Mouse (Mus musculus) midbrain, embryonic 11.5 days (tissue): ENCODE measurements around the gene Limch1. TPM values are rescaled to one million over a fixed set of nuclear protein-coding genes. Genes with fewer than 3 reads are reported as not detected.
A peak's percentile ranks its signal among the peaks of the same experiment; 100 is the strongest.

Experiments
- ATAC-seq: fragments of 200-750 bp; cut with Nextera tagmentation; 2 replicates; pipeline ENCODE4 v1.8.0; 2017; ENCODE audit warnings: moderate TSS enrichment, moderate library complexity; ENCODE audit not compliant: low FRiP score
- DNase-seq: peaks from one replicate; pipeline ENCODE4 v3.0.0; 2015; ENCODE audit warnings: low spot score; ENCODE audit errors: missing footprints
- H3K27ac ChIP-seq: fragments of 300-500 bp; sonication (generic); 2 replicates; pipeline ENCODE4 v1.5.1; 2014; ENCODE audit warnings: low read depth, low read length
- H3K27me3 ChIP-seq: fragments of 300-500 bp; sonication (generic); 2 replicates; pipeline ENCODE4 v1.6.1; 2014; ENCODE audit warnings: mild to moderate bottlenecking, low read length, moderate library complexity, mixed read lengths; ENCODE audit not compliant: control insufficient read depth, insufficient read depth
- H3K36me3 ChIP-seq: fragments of 300-500 bp; sonication (generic); 2 replicates; pipeline ENCODE4 v1.6.1; 2014; ENCODE audit warnings: mild to moderate bottlenecking, low read length, moderate library complexity, mixed read lengths; ENCODE audit not compliant: control insufficient read depth, insufficient read depth
- H3K4me1 ChIP-seq: fragments of 300-500 bp; sonication (generic); 2 replicates; pipeline ENCODE4 v1.6.1; 2014; ENCODE audit warnings: low read length; ENCODE audit not compliant: control insufficient read depth, insufficient read depth
- H3K4me2 ChIP-seq: fragments of 300-500 bp; sonication (generic); 2 replicates; pipeline ENCODE4 v1.6.1; 2014; ENCODE audit warnings: mild to moderate bottlenecking, moderate library complexity
- H3K4me3 ChIP-seq: fragments of 300-500 bp; sonication (generic); 2 replicates; pipeline ENCODE4 v1.5.1; 2014; ENCODE audit warnings: low read depth, low read length
- H3K9ac ChIP-seq: fragments of 300-500 bp; sonication (generic); 2 replicates; pipeline ENCODE4 v1.6.1; 2014; ENCODE audit warnings: low read length
- H3K9me3 ChIP-seq: fragments of 300-500 bp; sonication (generic); 2 replicates; pipeline ENCODE4 v1.6.1; 2016; ENCODE audit warnings: low read length; ENCODE audit not compliant: control insufficient read depth
- WGBS: fragments of 180-500 bp; shearing (Covaris S2); extraction: QIAGEN DNeasy Blood & Tissue Kit; methylation state at CpG from one replicate; pipeline ENCODE4 v1.1.7; 2014; 5-methylcytosine and 5-hydroxymethylcytosine counted together
- polyA plus RNA-seq: library from polyadenylated mRNA; unstranded; fragments of >200 nt; fragmentation: Nextera tagmentation; extraction: Ambion mirVana; gene quantifications from 2 replicates; pipeline ENCODE4 v1.2.1, GENCODE M21; 2014

Gene Limch1
- polyA plus RNA-seq, 1 experiment from 2014 or later = 50.5 TPM

- no peak overlapping the region for H3K4me2 ChIP-seq
- 79% methylated on average over 7 of the region's 7 CpGs for WGBS
- ATAC-seq (no peak), DNase-seq (no peak)
- H3K27ac ChIP-seq = no peak overlapping the region
- H3K9ac ChIP-seq = no peak overlapping the region
- H3K27me3 ChIP-seq = no peaks in the 10 kb centered on the region
- no peaks in the 10 kb centered on the region for H3K36me3 ChIP-seq
- H3K4me1 ChIP-seq = 0 out of 2 replicates have a peak, but pooled peaks cover 3% of the 10 kb centered on the region
- H3K9me3 ChIP-seq = no peaks in the 10 kb centered on the region
- H3K4me3 ChIP-seq = no peak overlapping the region
Observed at GRCm38 (mm10) chr5:66848136-66848535, 102.5 kb downstream of the Limch1 start.

- Histone ChIP-seq H3K4me3 (no peak overlapping the region), H3K27ac (no peak overlapping the region), H3K9ac (no peak overlapping the region), H3K36me3 (no peaks in the 10 kb centered on the region), H3K9me3 (no peaks in the 10 kb centered on the region), H3K4me2 (no peak overlapping the region), H3K27me3 (no peaks in the 10 kb centered on the region), H3K4me1 (0 out of 2 replicates have a peak, but pooled peaks cover 3% of the 10 kb centered on the region)
- DNase-seq (no peak), ATAC-seq (no peak)
- WGBS = 91% methylated on average over 4 of the region's 4 CpGs
Observed at GRCm38 (mm10) chr5:66849148-66849547, 103.5 kb downstream of the Limch1 start.

DNA sequence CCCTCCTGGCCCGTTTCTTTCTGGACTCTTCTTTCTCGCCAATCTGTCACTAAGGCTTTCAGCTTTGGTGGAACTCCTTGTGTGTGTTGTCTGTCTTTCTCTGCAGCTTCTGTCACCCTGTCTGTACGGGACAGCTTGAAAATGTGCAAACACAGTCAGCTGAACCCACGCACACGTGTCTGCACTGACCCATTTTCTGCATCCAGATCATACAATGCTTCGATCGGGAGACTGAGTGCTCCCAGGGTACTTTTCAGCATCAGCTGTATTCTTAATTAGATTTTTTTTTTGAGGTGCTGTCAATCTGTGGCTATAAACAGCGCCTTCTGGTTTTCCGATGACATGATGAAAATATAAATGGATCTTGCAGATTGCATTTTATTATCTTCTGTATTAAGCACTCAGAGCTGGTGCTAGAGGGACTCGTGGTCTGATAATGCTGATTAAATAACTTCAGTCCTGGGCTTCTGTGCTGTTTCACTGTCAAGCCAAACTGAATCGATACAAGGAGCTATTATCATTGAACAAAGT is 105.2 kb downstream of the Limch1 start:
- H3K9me3 ChIP-seq = no peaks in the 10 kb centered on the region
- no peak overlapping the region for H3K9ac ChIP-seq
- H3K36me3 ChIP-seq = no peaks in the 10 kb centered on the region
- H3K27me3 ChIP-seq = no peaks in the 10 kb centered on the region
- 84% methylated on average over 11 of the region's 11 CpGs for WGBS
- 0 out of 2 replicates have a peak, but pooled peaks cover 3% of the 10 kb centered on the region for H3K4me1 ChIP-seq
- no peak overlapping the region for H3K27ac ChIP-seq
- H3K4me2 ChIP-seq = no peak overlapping the region
- DNase-seq (no peak), ATAC-seq (no peak)
- no peak overlapping the region for H3K4me3 ChIP-seq

DNA sequence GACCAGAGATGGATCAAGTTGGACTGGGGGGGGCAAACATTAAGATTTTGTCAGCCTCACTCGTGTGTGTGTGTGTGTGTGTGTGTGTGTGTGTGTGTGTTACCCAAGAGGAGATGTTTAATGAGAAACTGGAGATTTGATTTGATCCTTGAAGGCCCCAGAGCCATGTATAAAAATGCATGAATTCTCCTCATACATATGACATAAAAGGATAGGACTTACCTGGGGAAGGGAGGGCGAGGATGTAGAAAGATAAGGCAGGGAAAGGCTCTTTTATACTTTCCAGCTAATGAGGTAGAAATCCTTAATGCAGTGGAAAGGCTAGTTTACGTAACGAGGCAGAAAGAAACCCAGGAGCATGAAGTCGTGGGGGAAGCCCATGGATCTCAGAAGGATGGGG is 106.1 kb downstream of the Limch1 start:
- Histone ChIP-seq H3K36me3 (no peaks in the 10 kb centered on the region), H3K27ac (no peak overlapping the region), H3K4me2 (no peak overlapping the region), H3K9ac (no peak overlapping the region), H3K4me3 (no peak overlapping the region), H3K27me3 (no peaks in the 10 kb centered on the region), H3K9me3 (no peaks in the 10 kb centered on the region), H3K4me1 (0 out of 2 replicates have a peak, but pooled peaks cover 3% of the 10 kb centered on the region)
- ATAC-seq (no peak), DNase-seq (no peak)
- WGBS = 82% methylated on average over 5 of the region's 5 CpGs

DNA sequence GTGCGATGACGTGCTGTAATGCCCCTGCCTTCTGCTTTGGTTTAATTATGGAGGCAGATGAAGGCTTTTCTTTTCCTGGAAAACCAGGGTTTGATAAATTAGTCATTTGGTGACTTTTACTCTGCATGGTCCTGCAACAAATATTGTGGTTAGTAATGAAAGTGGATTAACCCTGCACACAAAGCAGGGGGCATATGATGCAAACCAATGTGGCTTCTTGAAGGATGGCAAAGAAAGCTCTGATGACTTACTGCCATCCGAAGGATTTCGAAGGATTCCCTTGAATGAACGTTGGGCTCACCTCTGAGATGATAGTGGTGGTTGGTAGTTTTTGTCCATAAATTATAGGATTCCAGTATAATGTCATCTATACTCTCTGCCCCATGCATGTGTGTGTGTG is 108.6 kb downstream of the Limch1 start:
- Histone ChIP-seq H3K27ac (no peak overlapping the region), H3K4me1 (0 out of 2 replicates have a peak, but pooled peaks cover 3% of the 10 kb centered on the region), H3K9me3 (no peaks in the 10 kb centered on the region), H3K9ac (no peak overlapping the region), H3K4me3 (no peak overlapping the region), H3K4me2 (no peak overlapping the region), H3K27me3 (no peaks in the 10 kb centered on the region), H3K36me3 (no peaks in the 10 kb centered on the region)
- WGBS = 90% methylated on average over 5 of the region's 5 CpGs
- ATAC-seq = no peak
- DNase-seq = no peak

GRCm38 (mm10) chr5:66855358-66856107 is 109.9 kb downstream of the Limch1 start:
- 85% methylated on average over 11 of the region's 11 CpGs for WGBS
- Histone ChIP-seq H3K9me3 (no peaks in the 10 kb centered on the region), H3K36me3 (no peaks in the 10 kb centered on the region), H3K4me1 (0 out of 2 replicates have a peak, but pooled peaks cover 2% of the 10 kb centered on the region), H3K9ac (no peak overlapping the region), H3K4me3 (no peak overlapping the region), H3K4me2 (no peak overlapping the region), H3K27me3 (no peaks in the 10 kb centered on the region), H3K27ac (no peak overlapping the region)
- ATAC-seq (0 out of 2 replicates have a peak, but pooled peaks have one; percentile 19), DNase-seq (no peak)

GRCm38 (mm10) chr5:66859506-66859905 is 113.9 kb downstream of the Limch1 start:
- no peak for ATAC-seq
- Histone ChIP-seq H3K9me3 (no peaks in the 10 kb centered on the region), H3K4me1 (no peaks in the 10 kb centered on the region), H3K27ac (no peak overlapping the region), H3K9ac (no peak overlapping the region), H3K36me3 (no peaks in the 10 kb centered on the region), H3K4me3 (no peak overlapping the region), H3K27me3 (no peaks in the 10 kb centered on the region), H3K4me2 (no peak overlapping the region)
- WGBS = 94% methylated on average over 3 of the region's 3 CpGs
- DNase-seq = no peak

GRCm38 (mm10) chr5:66861232-66862035 is 115.8 kb downstream of the Limch1 start:
- H3K36me3 ChIP-seq = no peaks in the 10 kb centered on the region
- peaks cover 10% of the 10 kb centered on the region for H3K4me1 ChIP-seq
- H3K27ac ChIP-seq = peak overlapping the region; percentile 8; the same call in 1 of the 2 replicates
- DNase-seq (no peak), ATAC-seq (no peak)
- H3K9ac ChIP-seq = no peak overlapping the region
- no peak overlapping the region for H3K4me2 ChIP-seq
- H3K27me3 ChIP-seq = no peaks in the 10 kb centered on the region
- H3K9me3 ChIP-seq = no peaks in the 10 kb centered on the region
- H3K4me3 ChIP-seq = no peak overlapping the region
- 60% methylated on average over 17 of the region's 17 CpGs for WGBS

GRCm38 (mm10) chr5:66862151-66862550 is 116.5 kb downstream of the Limch1 start:
- no peak overlapping the region for H3K27ac ChIP-seq
- no peak overlapping the region for H3K4me2 ChIP-seq
- H3K9me3 ChIP-seq = no peaks in the 10 kb centered on the region
- H3K27me3 ChIP-seq = no peaks in the 10 kb centered on the region
- no peaks in the 10 kb centered on the region for H3K36me3 ChIP-seq
- no peak overlapping the region for H3K4me3 ChIP-seq
- DNase-seq (no peak), ATAC-seq (no peak)
- no peak overlapping the region for H3K9ac ChIP-seq
- H3K4me1 ChIP-seq = peaks cover 10% of the 10 kb centered on the region
- 78% methylated on average over 4 of the region's 4 CpGs for WGBS
